Mouse (Mus musculus) adrenal gland, postnatal 4 days (tissue): ENCODE data around the gene Trhde. TPM values are rescaled to one million over a fixed set of nuclear protein-coding genes. Genes with fewer than 3 reads are reported as not detected.

Source experiments
- DNase-seq, 2 experiments: peaks; one replicate each; pipeline ENCODE4 v3.0.0; 2021 to 2022; ENCODE audit warnings: low spot score in 2 of 2, mixed read lengths in 2 of 2
- total RNA-seq, 2 experiments: library from RNA; stranded (reverse); gene quantifications; 2 replicates each; pipeline ENCODE4 v1.2.3; 2021

Trhde gene
- total RNA-seq, 2 experiments from 2014 or later, result 0.22 to 0.28 TPM

- DNase-seq, result no peak
These were observed 65.7 kb downstream of the Trhde start for GRCm38 (mm10) chr10:114736377-114736776.

DNA sequence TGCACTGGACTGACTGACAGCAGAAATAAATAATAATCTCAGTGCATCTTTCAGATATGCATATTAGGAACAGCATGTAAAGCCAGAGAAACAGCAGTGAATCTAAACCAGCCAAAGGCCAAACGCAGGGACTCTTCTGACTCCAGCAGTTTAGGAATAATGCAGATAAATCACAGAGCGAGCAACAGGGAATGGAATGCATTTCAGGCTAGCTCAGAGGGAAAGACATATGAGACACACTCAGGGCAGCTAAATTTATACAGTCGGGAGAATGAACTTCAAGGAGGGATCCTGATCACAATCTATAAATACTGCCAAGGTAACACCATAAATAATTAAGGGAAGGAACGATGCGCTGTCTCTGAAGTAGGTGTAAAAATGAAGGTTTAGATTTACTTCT lies 66.4 kb downstream of the Trhde start:
- DNase-seq, result no peak

- no peak for DNase-seq
These were observed 67.0 kb downstream of the Trhde start for GRCm38 (mm10) chr10:114735111-114735510.

DNA sequence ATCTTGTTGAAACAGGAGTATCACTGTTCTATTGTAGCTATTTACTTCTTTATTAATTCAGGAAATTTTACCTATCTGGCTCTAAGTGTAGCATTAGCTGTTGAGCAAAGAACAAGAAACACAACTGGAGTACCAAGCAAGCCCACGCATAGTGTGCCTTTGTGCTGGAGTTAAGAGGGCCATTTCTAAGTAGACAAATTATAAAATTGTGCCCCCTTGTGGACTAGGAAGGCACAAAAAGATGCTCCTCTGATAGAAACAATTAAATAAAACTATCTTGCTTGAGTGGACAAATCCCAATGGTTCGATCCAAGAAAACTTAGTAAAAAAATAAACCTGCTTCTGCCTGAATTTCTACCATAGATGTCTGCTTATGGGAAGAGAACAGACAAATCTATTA lies 76.5 kb downstream of the Trhde start:
- DNase-seq, result no peak

GRCm38 (mm10) chr10:114701791-114702190 lies 100.3 kb downstream of the Trhde start:
- no peak for DNase-seq

- no peak for DNase-seq
These were observed 130.2 kb downstream of the Trhde start for GRCm38 (mm10) chr10:114671791-114672415.

GRCm38 (mm10) chr10:114593046-114593445 lies 209.1 kb downstream of the Trhde start:
- no peak for DNase-seq

GRCm38 (mm10) chr10:114578926-114579325 lies 223.2 kb downstream of the Trhde start:
- DNase-seq, result no peak

- no peak for DNase-seq
These were observed 234.2 kb downstream of the Trhde start for GRCm38 (mm10) chr10:114567891-114568290.

DNA sequence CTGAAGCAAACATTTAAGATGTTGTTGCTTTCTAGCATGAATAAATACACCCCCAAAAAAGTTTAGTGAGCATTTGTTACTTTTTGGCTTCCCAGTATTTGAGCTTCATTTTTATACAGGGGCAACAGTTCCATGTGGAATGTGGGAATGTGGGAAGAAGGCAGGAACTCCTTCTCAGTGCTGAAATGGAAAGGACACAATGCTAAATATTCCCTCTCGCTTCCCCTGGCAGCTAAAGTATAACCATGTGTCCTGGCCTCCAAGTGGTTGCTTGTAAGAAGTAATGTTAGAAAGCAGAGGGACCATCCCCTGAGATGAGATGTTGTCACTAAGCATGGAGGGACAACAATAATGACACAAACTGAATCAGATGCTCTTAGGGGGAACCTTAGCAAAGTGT lies 292.9 kb downstream of the Trhde start:
- no peak for DNase-seq

DNA sequence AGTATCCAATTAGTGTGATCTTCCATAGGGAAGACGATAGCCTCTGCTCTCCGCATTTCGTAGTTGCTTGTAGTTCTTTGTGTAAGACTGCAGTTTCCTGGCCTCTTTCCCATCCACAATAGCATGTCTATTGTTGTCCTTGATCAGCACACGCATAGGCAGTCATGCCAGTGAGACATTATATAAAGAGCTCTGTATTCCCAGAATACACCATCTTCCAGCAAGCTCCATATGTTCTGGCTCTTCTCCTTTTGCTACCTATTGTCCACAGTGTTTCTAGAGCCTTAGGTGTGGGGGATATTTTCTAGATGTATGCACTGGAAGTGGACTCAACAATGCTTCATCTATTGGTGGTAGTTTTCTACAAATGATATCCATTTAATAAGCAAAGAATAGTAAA lies 313.3 kb downstream of the Trhde start:
- DNase-seq, result no peak

- no peak for DNase-seq
These were observed 346.5 kb downstream of the Trhde start for GRCm38 (mm10) chr10:114455591-114455990.

DNA sequence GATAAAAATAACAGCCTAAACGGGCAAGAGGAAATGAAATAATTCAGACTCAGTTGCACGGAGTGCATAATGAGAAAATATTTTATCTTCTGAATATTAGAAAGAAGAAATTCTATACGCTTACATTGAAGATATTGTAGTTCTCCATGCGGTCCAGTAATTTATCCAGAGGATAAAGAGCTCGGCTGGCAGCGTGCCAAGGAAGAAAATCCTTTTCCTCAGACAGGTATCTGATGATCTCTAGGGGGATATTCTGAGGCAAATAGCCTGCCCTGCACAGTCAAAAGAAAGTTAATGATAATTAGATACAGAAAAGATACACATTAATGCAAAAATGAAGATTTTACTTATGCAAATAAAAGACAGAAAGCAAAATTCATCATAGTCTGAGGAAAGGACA lies 354.0 kb downstream of the Trhde start:
- DNase-seq, result no peak

DNA sequence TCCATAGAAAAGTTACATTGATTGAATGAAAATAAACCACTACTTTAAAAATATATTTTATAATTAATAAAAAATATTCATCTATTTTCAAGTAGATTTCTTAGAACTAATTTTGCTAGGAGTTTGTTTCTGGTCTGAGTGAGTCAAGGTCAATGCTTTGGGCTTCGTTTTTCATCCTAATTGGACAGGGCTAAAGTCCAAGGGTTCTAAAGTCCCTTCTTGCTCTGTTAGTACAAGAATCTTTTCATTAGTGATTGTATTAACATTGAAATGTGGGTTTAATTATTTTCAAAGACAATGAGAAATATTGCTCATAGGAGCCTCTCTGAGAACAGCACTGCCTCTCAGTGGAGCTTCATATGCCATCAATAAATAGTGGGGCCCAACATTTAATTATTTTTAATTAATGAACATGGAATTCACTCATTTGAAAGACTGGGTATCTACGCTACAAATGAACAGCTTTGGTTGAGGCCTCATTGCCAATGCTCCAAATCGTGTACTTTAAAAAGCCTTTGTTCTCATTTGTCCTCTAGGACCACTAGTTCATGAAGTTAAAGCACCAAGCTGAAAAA lies 383.1 kb downstream of the Trhde start:
- no peak for DNase-seq

DNA sequence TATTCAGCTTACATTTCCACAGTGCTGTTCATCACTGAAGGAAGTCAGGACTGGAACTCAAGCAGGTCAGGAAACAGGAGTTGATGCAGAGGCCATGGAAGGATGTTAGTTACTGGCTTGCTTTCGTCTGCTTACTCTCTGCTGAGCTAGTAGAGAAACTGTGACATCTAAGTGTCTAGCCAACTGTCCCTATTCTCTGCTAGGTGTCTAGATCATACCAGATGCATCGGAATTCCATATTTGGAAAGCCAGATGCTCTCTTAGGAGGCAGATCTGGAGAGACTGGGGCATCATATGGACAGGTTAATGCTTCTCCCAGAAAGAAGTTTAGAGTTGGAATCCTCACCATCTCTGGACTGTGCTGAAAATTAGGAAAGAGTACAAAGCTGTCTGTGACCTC lies 386.4 kb downstream of the Trhde start:
- no peak for DNase-seq

DNA sequence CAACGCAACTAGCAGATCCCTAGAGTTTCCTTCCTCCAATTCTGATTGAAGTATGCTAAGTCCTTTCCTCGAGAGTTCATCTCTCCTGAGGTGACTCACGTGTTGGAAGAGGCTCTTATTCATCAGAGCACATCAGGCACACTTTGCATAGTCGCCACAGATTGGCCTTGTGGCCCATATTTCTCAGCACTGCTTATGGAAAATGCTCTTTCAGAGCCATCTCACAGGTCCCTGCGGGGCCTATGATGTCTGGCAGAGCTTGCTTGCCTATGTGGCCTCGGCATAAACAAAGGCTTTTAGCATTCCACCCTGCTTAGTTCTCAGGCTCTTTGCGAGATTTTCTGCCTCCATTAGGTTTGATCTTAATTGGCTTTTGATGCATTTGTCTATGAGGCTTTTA lies 396.8 kb downstream of the Trhde start:
- DNase-seq, result no peak

- DNase-seq, result no peak
These were observed 398.3 kb downstream of the Trhde start for GRCm38 (mm10) chr10:114403795-114404194.

GRCm38 (mm10) chr10:114370804-114371203 lies 431.3 kb downstream of the Trhde start:
- no peak for DNase-seq

DNA sequence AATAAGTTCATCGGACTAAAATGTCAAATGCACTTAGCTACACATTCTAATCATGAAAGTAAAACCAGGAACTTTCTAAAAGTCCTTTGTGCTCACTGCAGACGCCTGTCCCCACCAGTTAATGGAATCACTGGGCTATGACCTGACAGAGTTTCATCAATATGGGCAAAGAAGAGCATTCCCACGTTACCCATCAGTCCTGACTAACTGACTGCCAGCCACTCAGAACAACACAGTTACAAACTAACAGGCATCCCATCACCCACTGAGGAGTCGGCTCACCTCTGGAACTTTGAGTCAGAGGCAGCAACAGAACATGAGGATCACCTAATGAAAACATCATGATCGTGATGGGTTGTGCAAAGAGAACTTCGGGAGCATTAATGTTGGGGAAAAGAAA lies 438.7 kb downstream of the Trhde start:
- DNase-seq, result no peak

DNA sequence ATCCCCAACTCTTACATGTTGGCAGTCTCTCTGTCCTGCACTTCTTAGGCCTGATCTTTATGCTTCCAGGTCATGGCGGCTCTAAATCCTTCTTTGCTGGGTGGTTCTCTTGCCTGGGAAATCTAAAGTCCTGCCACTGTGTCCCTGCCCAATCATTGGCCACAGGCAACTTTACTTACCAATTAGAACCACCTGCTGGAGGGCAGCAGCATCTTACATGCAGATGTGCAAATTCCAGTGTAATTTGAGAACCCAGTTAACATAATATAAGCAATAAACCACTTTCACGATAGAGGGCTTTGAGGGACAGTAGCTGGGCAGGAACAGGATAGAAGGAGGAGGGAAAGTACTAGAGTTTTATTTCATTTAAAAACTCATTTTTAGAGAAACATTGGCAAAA lies 439.5 kb downstream of the Trhde start:
- no peak for DNase-seq
